Mouse (Mus musculus) heart, embryonic 11.5 days (tissue): ENCODE results near the gene Ndst4. TPM values are rescaled to one million over a fixed set of nuclear protein-coding genes. Genes with fewer than 3 reads are reported as not detected.

Experiments used
- ATAC-seq: fragments of 200-750 bp; cut with Nextera tagmentation; replicated peaks from 2 replicates; pipeline ENCODE4 v1.8.0; 2017; ENCODE audit warnings: moderate library complexity; ENCODE audit not compliant: insufficient number of reproducible peaks, low FRiP score, low TSS enrichment
- H3K27ac ChIP-seq: fragments of 300-500 bp; sonication (generic); 2 replicates; pipeline ENCODE4 v1.5.1; 2014; ENCODE audit warnings: mild to moderate bottlenecking, low read depth, low read length
- H3K27me3 ChIP-seq: fragments of 300-500 bp; sonication (generic); 2 replicates; pipeline ENCODE4 v1.6.1; 2014; ENCODE audit warnings: mild to moderate bottlenecking, low read length, mixed read lengths; ENCODE audit not compliant: control insufficient read depth, insufficient read depth
- H3K36me3 ChIP-seq: fragments of 300-500 bp; sonication (generic); 2 replicates; pipeline ENCODE4 v1.6.1; 2014; ENCODE audit warnings: mild to moderate bottlenecking, low read length, moderate library complexity, mixed read lengths; ENCODE audit not compliant: control insufficient read depth, insufficient read depth
- H3K4me1 ChIP-seq: fragments of 300-500 bp; sonication (generic); 2 replicates; pipeline ENCODE4 v1.6.1; 2014; ENCODE audit warnings: low read length; ENCODE audit not compliant: control insufficient read depth, insufficient read depth
- H3K4me2 ChIP-seq: fragments of 300-500 bp; sonication (generic); 2 replicates; pipeline ENCODE4 v1.6.1; 2014; ENCODE audit warnings: mild to moderate bottlenecking, moderate library complexity
- H3K4me3 ChIP-seq: fragments of 300-500 bp; sonication (generic); 2 replicates; pipeline ENCODE4 v1.5.1; 2014; ENCODE audit warnings: low read depth, low read length
- H3K9ac ChIP-seq: fragments of 300-500 bp; sonication (generic); 2 replicates; pipeline ENCODE4 v1.6.1; 2014; ENCODE audit warnings: mild to moderate bottlenecking, low read depth, low read length, moderate library complexity
- H3K9me3 ChIP-seq: fragments of 300-500 bp; sonication (generic); replicated peaks from 2 replicates; pipeline ENCODE4 v1.6.1; 2016; ENCODE audit warnings: low read length; ENCODE audit not compliant: control insufficient read depth
- WGBS: fragments of 180-500 bp; shearing (Covaris S2); extraction: QIAGEN DNeasy Blood & Tissue Kit; methylation state at CpG from one replicate; pipeline ENCODE4 v1.1.7; 2014; ENCODE audit not compliant: insufficient replicate concordance; 5-methylcytosine and 5-hydroxymethylcytosine counted together
- polyA plus RNA-seq: library from polyadenylated mRNA; unstranded; fragments of >200 nt; fragmentation: Nextera tagmentation; extraction: Ambion mirVana; gene quantifications from 2 replicates; pipeline ENCODE4 v1.2.1, GENCODE M21; 2014

Ndst4 gene
- polyA plus RNA-seq, 1 experiment from 2014 or later: 0.93 TPM

GRCm38 (mm10) chr3:125756911-125757310 lies 353.0 kb downstream of the Ndst4 start:
- ATAC-seq: no peak
- H3K4me2 ChIP-seq: no peak overlapping the region
- no peaks in the 10 kb centered on the region for H3K4me1 ChIP-seq
- no peak overlapping the region for H3K9ac ChIP-seq
- H3K27me3 ChIP-seq: no peaks in the 10 kb centered on the region
- WGBS: 82% methylated on average over 1 of the region's 1 CpGs
- H3K36me3 ChIP-seq: no peaks in the 10 kb centered on the region
- no peak overlapping the region for H3K4me3 ChIP-seq
- no peak overlapping the region for H3K27ac ChIP-seq
- no peaks in the 10 kb centered on the region for H3K9me3 ChIP-seq

DNA sequence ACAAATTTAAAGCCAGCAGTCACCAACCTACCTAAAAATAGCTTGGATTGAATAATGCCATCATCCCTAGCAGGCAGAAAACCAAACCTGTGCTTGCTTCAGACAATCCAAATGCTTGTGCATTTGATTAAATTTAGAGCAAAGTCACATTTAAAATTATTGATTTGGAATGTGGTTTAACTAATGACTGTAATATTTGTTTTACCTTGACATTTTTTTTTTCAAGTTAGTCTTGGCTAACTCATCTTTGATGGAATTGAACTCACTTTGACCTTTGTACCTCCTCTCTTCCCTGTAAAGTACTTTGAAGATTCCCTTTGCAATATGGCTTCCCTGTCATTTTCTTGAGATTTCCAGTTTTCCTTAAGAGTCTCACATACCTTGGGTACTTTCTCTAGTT lies 356.8 kb downstream of the Ndst4 start:
- H3K9ac ChIP-seq: no peak overlapping the region
- no peaks in the 10 kb centered on the region for H3K4me1 ChIP-seq
- H3K4me3 ChIP-seq: no peak overlapping the region
- no peaks in the 10 kb centered on the region for H3K9me3 ChIP-seq
- H3K27ac ChIP-seq: no peak overlapping the region
- H3K4me2 ChIP-seq: no peak overlapping the region
- no peaks in the 10 kb centered on the region for H3K36me3 ChIP-seq
- ATAC-seq: no peak
- H3K27me3 ChIP-seq: no peaks in the 10 kb centered on the region
